8 mouse cellular contexts compared by ENCODE assay signal in genomic region chr8:105694051-105694799, GRCm38 (mm10). TPM values are rescaled to one million over a fixed set of nuclear protein-coding genes. Genes with fewer than 3 reads are reported as not detected.
A peak's percentile ranks its signal among the peaks of the same experiment; 100 is the strongest.
DNase-seq lines count a peak whose midpoint lies in the region; ATAC-seq and TF ChIP-seq lines count a peak whose summit lies in the region.

No protein-coding gene starts in this region.

- no peak for TF ChIP-seq CTCF in testis, adult 2 months (IDR thresholded peaks at IDR 0.05; ENCODE audit: control insufficient read depth, insufficient read depth, insufficient replicate concordance, low read depth, low read length)
- no peak for TF ChIP-seq CTCF in liver, postnatal 0 days (IDR thresholded peaks at IDR 0.05; ENCODE audit: low read depth)

- H3K36me3 ChIP-seq in erythroblast, embryonic 14.5 days (ENCODE audit: control insufficient read depth), result peaks cover 43% of the 10 kb centered on the region
- H3K36me3 ChIP-seq in testis, adult 2 months (ENCODE audit: control insufficient read depth, insufficient read depth, low read length), result no peaks in the 10 kb centered on the region
- H3K36me3 ChIP-seq in hindbrain, embryonic 14.5 days (replicated peaks; ENCODE audit: control insufficient read depth, insufficient read depth), result peaks cover 39% of the 10 kb centered on the region
- H3K36me3 ChIP-seq in liver, postnatal 0 days (replicated peaks; ENCODE audit: insufficient read depth, low read length), result peaks cover 23% of the 10 kb centered on the region

- peak overlapping the region; percentile 81 for H3K9ac ChIP-seq in hindbrain, embryonic 14.5 days
- H3K9ac ChIP-seq in liver, postnatal 0 days (replicated peaks), result 0 out of 2 replicates have a peak overlapping the region, but pooled peaks have one; percentile 11

- DNase-seq in testis, postnatal 14 days (ENCODE audit: low spot score), result no peak
- DNase-seq in hindbrain, embryonic 14.5 days (ENCODE audit: low spot score), result no peak
- no peak for DNase-seq in liver, postnatal 0 days
- no peak for DNase-seq in adipocyte (ENCODE audit: low spot score)

- peaks cover 37% of the 10 kb centered on the region for H3K4me1 ChIP-seq in erythroblast, embryonic 14.5 days (ENCODE audit: control insufficient read depth)
- peaks cover 19% of the 10 kb centered on the region for H3K4me1 ChIP-seq in testis, adult 2 months (ENCODE audit: control insufficient read depth, insufficient read depth, low read length)
- H3K4me1 ChIP-seq in hindbrain, embryonic 14.5 days (replicated peaks; ENCODE audit: control insufficient read depth, insufficient read depth, low read length), result peaks cover 13% of the 10 kb centered on the region
- peaks cover 9% of the 10 kb centered on the region for H3K4me1 ChIP-seq in liver, postnatal 0 days (ENCODE audit: insufficient read depth)

- TF ChIP-seq POLR2A in testis, adult 2 months (IDR thresholded peaks at IDR 0.05; ENCODE audit: control insufficient read depth, low read depth, low read length), result no peak

- peak overlapping the region; percentile 62 for H3K4me2 ChIP-seq in hindbrain, embryonic 14.5 days (replicated peaks)
- H3K4me2 ChIP-seq in liver, postnatal 0 days (ENCODE audit: low read depth, low read length), result peak overlapping the region; percentile 71

- no peak overlapping the region for H3K27ac ChIP-seq in testis, adult 2 months (ENCODE audit: control insufficient read depth, insufficient read depth, low read depth, low read length)
- H3K27ac ChIP-seq in hindbrain, embryonic 14.5 days, result peak overlapping the region; percentile 88
- H3K27ac ChIP-seq in liver, postnatal 0 days (ENCODE audit: low read depth), result no peak overlapping the region

- no peak for TF ChIP-seq EP300 in liver, postnatal 0 days (IDR thresholded peaks at IDR 0.05; ENCODE audit: low read depth)

- no peaks in the 10 kb centered on the region for H3K9me3 ChIP-seq in erythroblast, embryonic 14.5 days (ENCODE audit: control insufficient read depth, low read length)
- H3K9me3 ChIP-seq in hindbrain, embryonic 14.5 days (ENCODE audit: control insufficient read depth, low read length), result no peaks in the 10 kb centered on the region
- no peaks in the 10 kb centered on the region for H3K9me3 ChIP-seq in liver, postnatal 0 days (ENCODE audit: low read length)

- H3K27me3 ChIP-seq in erythroblast, embryonic 14.5 days (ENCODE audit: control insufficient read depth), result peaks cover 16% of the 10 kb centered on the region
- H3K27me3 ChIP-seq in testis, adult 2 months (ENCODE audit: control insufficient read depth, insufficient read depth, low read length), result no peaks in the 10 kb centered on the region
- no peaks in the 10 kb centered on the region for H3K27me3 ChIP-seq in hindbrain, embryonic 14.5 days (ENCODE audit: control insufficient read depth, insufficient read depth, low read length)
- H3K27me3 ChIP-seq in liver, postnatal 0 days (ENCODE audit: insufficient read depth, low read length), result 0 out of 2 replicates have a peak, but pooled peaks cover 4% of the 10 kb centered on the region

- ATAC-seq in erythroblast, adult 5-6 weeks (replicated peaks; ENCODE audit: low FRiP score, poor library complexity, severe bottlenecking), result no peak
- peak; percentile 54 for ATAC-seq in hindbrain, embryonic 14.5 days (ENCODE audit: low FRiP score)
- ATAC-seq in liver, postnatal 0 days, result peak; percentile 4; the same call in 1 of the 2 replicates
- no peak for ATAC-seq in megakaryocyte progenitor cell, adult 5-6 weeks (replicated peaks; ENCODE audit: poor library complexity)

- peak overlapping the region; percentile 33 for H3K4me3 ChIP-seq in erythroblast, embryonic 14.5 days (replicated peaks)
- peak overlapping the region; percentile 41 for H3K4me3 ChIP-seq in testis, adult 2 months (ENCODE audit: control insufficient read depth, low read depth, low read length)
- peak overlapping the region; percentile 60 for H3K4me3 ChIP-seq in hindbrain, embryonic 14.5 days (replicated peaks; ENCODE audit: low read length)
- H3K4me3 ChIP-seq in liver, postnatal 0 days (ENCODE audit: low read depth, low read length), result peak overlapping the region; percentile 38

- WGBS in hindbrain, embryonic 14.5 days, result 4% methylated on average over 40 of the region's 40 CpGs
- 46% methylated on average over 38 of the region's 40 CpGs for WGBS in liver, postnatal 0 days (ENCODE audit: insufficient replicate concordance)

RNA-seq across cellular contexts. Expression of gene Acd, which starts 6.7 kb away (rescaled TPM):
- 3.8 and 4.5 TPM in 2 replicates for polyA plus RNA-seq in erythroblast, embryonic 14.5 days (2012)
- 7.1 and 12.5 TPM in 2 replicates for total RNA-seq in erythroblast, adult 5-6 weeks (2015; ENCODE audit: low replicate concordance)
- 1.7 and 7.8 TPM in 2 replicates for total RNA-seq in erythroblast, adult 5-6 weeks (2017; ENCODE audit: low replicate concordance)
- 40.2 and 40.4 TPM in 2 replicates for polyA plus RNA-seq in testis, adult 2 months (2012; rRNA removed)
- polyA plus RNA-seq in hindbrain, embryonic 14.5 days (2014; fragmentation: Nextera tagmentation; extraction: Ambion mirVana), result 71.3 and 78.1 TPM in 2 replicates
- 20.6 and 22.4 TPM in 2 replicates for polyA plus RNA-seq in liver, postnatal 0 days (2015; fragmentation: Nextera tagmentation; extraction: Ambion mirVana)
- total RNA-seq in megakaryocyte progenitor cell, adult 5-6 weeks (2015), result 40.1 and 56.7 TPM in 2 replicates
- total RNA-seq in megakaryocyte progenitor cell, adult 5-6 weeks (2017), result 21.4 and 28.1 TPM in 2 replicates

RNA-seq across cellular contexts. Expression of gene Pard6a, which starts 6.7 kb away (rescaled TPM):
- polyA plus RNA-seq in erythroblast, embryonic 14.5 days (2012), result 0.73 and 0.78 TPM in 2 replicates
- total RNA-seq in erythroblast, adult 5-6 weeks (2015; ENCODE audit: low replicate concordance), result 2.1 TPM in 1 of 2 replicates, not detected in the other
- 0.56 and 1.5 TPM in 2 replicates for total RNA-seq in erythroblast, adult 5-6 weeks (2017; ENCODE audit: low replicate concordance)
- polyA plus RNA-seq in testis, adult 2 months (2012; rRNA removed), result 82.9 and 87.7 TPM in 2 replicates
- 53.7 and 56.2 TPM in 2 replicates for polyA plus RNA-seq in hindbrain, embryonic 14.5 days (2014; fragmentation: Nextera tagmentation; extraction: Ambion mirVana)
- polyA plus RNA-seq in liver, postnatal 0 days (2015; fragmentation: Nextera tagmentation; extraction: Ambion mirVana), result 5.0 and 6.6 TPM in 2 replicates
- 5.8 and 7.1 TPM in 2 replicates for total RNA-seq in megakaryocyte progenitor cell, adult 5-6 weeks (2015)
- total RNA-seq in megakaryocyte progenitor cell, adult 5-6 weeks (2017), result 16.2 and 23.9 TPM in 2 replicates

RNA-seq across cellular contexts. Expression of gene Carmil2, which starts 8.2 kb away (rescaled TPM):
- polyA plus RNA-seq in erythroblast, embryonic 14.5 days (2012), result 3.4 and 4.2 TPM in 2 replicates
- total RNA-seq in erythroblast, adult 5-6 weeks (2015; ENCODE audit: low replicate concordance), result 3.1 TPM in 2 replicates
- total RNA-seq in erythroblast, adult 5-6 weeks (2017; ENCODE audit: low replicate concordance), result 2.5 and 3.5 TPM in 2 replicates
- polyA plus RNA-seq in testis, adult 2 months (2012; rRNA removed), result 1.2 TPM in 2 replicates
- 22.3 and 24.4 TPM in 2 replicates for polyA plus RNA-seq in hindbrain, embryonic 14.5 days (2014; fragmentation: Nextera tagmentation; extraction: Ambion mirVana)
- polyA plus RNA-seq in liver, postnatal 0 days (2015; fragmentation: Nextera tagmentation; extraction: Ambion mirVana), result 0.73 and 0.88 TPM in 2 replicates
- total RNA-seq in megakaryocyte progenitor cell, adult 5-6 weeks (2015), result 2.2 and 3.4 TPM in 2 replicates
- total RNA-seq in megakaryocyte progenitor cell, adult 5-6 weeks (2017), result 2.0 and 2.2 TPM in 2 replicates

RNA-seq across cellular contexts. Expression of gene 4933405L10Rik, which starts 13.2 kb away (rescaled TPM):
- not detected in 2 replicates for polyA plus RNA-seq in erythroblast, embryonic 14.5 days (2012)
- total RNA-seq in erythroblast, adult 5-6 weeks (2015; ENCODE audit: low replicate concordance), result not detected in 2 replicates
- not detected in 2 replicates for total RNA-seq in erythroblast, adult 5-6 weeks (2017; ENCODE audit: low replicate concordance)
- 55.8 and 60.1 TPM in 2 replicates for polyA plus RNA-seq in testis, adult 2 months (2012; rRNA removed)
- polyA plus RNA-seq in hindbrain, embryonic 14.5 days (2014; fragmentation: Nextera tagmentation; extraction: Ambion mirVana), result 0.22 and 0.27 TPM in 2 replicates
- not detected in 2 replicates for polyA plus RNA-seq in liver, postnatal 0 days (2015; fragmentation: Nextera tagmentation; extraction: Ambion mirVana)
- total RNA-seq in megakaryocyte progenitor cell, adult 5-6 weeks (2015), result not detected in 2 replicates
- total RNA-seq in megakaryocyte progenitor cell, adult 5-6 weeks (2017), result not detected in 2 replicates

RNA-seq across cellular contexts. Expression of gene Enkd1, which starts 13.8 kb away (rescaled TPM):
- 2.4 TPM in 2 replicates for polyA plus RNA-seq in erythroblast, embryonic 14.5 days (2012)
- 2.1 and 2.5 TPM in 2 replicates for total RNA-seq in erythroblast, adult 5-6 weeks (2015; ENCODE audit: low replicate concordance)
- total RNA-seq in erythroblast, adult 5-6 weeks (2017; ENCODE audit: low replicate concordance), result 2.7 and 7.0 TPM in 2 replicates
- 84.2 and 98.6 TPM in 2 replicates for polyA plus RNA-seq in testis, adult 2 months (2012; rRNA removed)
- 11.6 and 13.4 TPM in 2 replicates for polyA plus RNA-seq in hindbrain, embryonic 14.5 days (2014; fragmentation: Nextera tagmentation; extraction: Ambion mirVana)
- polyA plus RNA-seq in liver, postnatal 0 days (2015; fragmentation: Nextera tagmentation; extraction: Ambion mirVana), result 2.9 and 3.3 TPM in 2 replicates
- 12.7 and 13.0 TPM in 2 replicates for total RNA-seq in megakaryocyte progenitor cell, adult 5-6 weeks (2015)
- 10.4 and 13.9 TPM in 2 replicates for total RNA-seq in megakaryocyte progenitor cell, adult 5-6 weeks (2017)

Comparison
In these comparisons a context has a peak if more than half of its experiments do, and no peak if none do; other contexts are left out.
1. ATAC-seq: peak in hindbrain, embryonic 14.5 days (single experiment) and liver, postnatal 0 days (single experiment); none in erythroblast, adult 5-6 weeks (single experiment) and megakaryocyte progenitor cell, adult 5-6 weeks (single experiment).
2. Peak in every context shown above with its lines, with median percentiles within 50 percentile points of each other: H3K4me3 ChIP-seq.